Mouse (Mus musculus): Measurements from ENCODE around the gene Glo1.

DNA sequence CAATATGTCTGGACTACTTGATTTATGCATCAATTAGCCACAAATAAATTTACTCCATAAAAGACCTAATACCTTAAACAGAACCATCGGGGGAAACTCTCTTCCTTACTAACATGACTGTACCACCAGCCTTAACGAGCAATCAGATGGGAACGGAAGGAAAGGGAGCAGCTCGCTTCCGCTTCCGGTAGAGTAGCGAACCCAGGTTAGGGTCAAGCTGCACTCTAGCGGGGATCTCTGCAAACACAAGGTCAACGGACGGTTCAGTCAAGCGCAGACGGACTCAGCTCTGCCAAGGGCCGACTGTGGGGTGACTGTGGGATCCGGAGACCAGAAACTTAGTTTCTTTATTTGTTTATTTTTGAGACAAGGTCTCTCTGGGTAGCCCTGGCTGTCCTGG lies 24.5 kb downstream of the Glo1 start:
- TF ChIP-seq USF1 (IDR thresholded peaks at IDR 0.05; ENCODE audit: low read depth) (no peak), POLR2A (IDR thresholded peaks at IDR 0.05; ENCODE audit: insufficient read length, low read depth) (no peak)

Data from myocyte (in vitro differentiated cells).